Mouse (Mus musculus) C2C12 (cell line): Measurements from ENCODE around the gene Gm17581.

Experiments
- CEBPB ChIP-seq: IDR thresholded peaks from one replicate; pipeline ENCODE4 v1.6.1; 2011; ENCODE audit warnings: low read depth, mild to moderate bottlenecking, control low read depth, moderate library complexity
- CTCF ChIP-seq: IDR thresholded peaks from one replicate; pipeline ENCODE4 v1.5.1; 2011; ENCODE audit not compliant: control insufficient read depth, insufficient read depth, insufficient read length
- MAX ChIP-seq: IDR thresholded peaks from one replicate; pipeline ENCODE4 v1.6.1; 2011; ENCODE audit warnings: mild to moderate bottlenecking, control low read depth
- MYOD1 ChIP-seq: IDR thresholded peaks from one replicate; pipeline ENCODE4 v1.6.1; 2011; ENCODE audit warnings: low read depth; ENCODE audit not compliant: control insufficient read depth, insufficient read length

- TF ChIP-seq CTCF, result no peak
- TF ChIP-seq MAX, result no peak
- TF ChIP-seq CEBPB, result no peak
- no peak for TF ChIP-seq MYOD1
Measured at GRCm38 (mm10) chr2:155710557-155710956, 25.1 kb downstream of the Gm17581 start.
